Mouse (Mus musculus): ENCODE results near the gene Slc18a3. TPM values are rescaled to one million over a fixed set of nuclear protein-coding genes. Genes with fewer than 3 reads are reported as not detected.

Gene Slc18a3
- 1.5 and 2.0 TPM in 2 replicates for polyA plus RNA-seq (2012; rRNA removed)

GRCm38 (mm10) chr14:32464601-32465505 lies at the start of gene Slc18a3:
Gene Slc18a3, minus strand, starts transcription at chr14:32464850.

GRCm38 (mm10) chr14:32513336-32514032 lies 48.8 kb upstream of the Slc18a3 start, which contains the start of gene Ercc6:
Gene Ercc6, plus strand, starts transcription at chr14:32513521.

GRCm38 (mm10) chr14:32465889-32466288 lies 1.2 kb upstream of the Slc18a3 start, which contains the start of gene Chat:
Gene Chat, minus strand, starts transcription at chr14:32465989.

Other genes with a start within 250 kb of the Slc18a3 start
- gene Ogdhl, start 142.8 kb downstream of the Slc18a3 start, polyA plus RNA-seq (2012; rRNA removed), result 25.0 and 26.9 TPM in 2 replicates
- gene 1700024G13Rik, start 76.5 kb downstream of the Slc18a3 start, polyA plus RNA-seq (2012; rRNA removed), result 0.32 and 0.72 TPM in 2 replicates
- 0.95 and 0.96 TPM in 2 replicates for gene Chat, start 1.1 kb upstream of the Slc18a3 start, polyA plus RNA-seq (2012; rRNA removed)
- gene Ercc6, start 48.7 kb upstream of the Slc18a3 start, polyA plus RNA-seq (2012; rRNA removed), result 13.0 and 13.4 TPM in 2 replicates
- gene Prrxl1, start 134.6 kb upstream of the Slc18a3 start, polyA plus RNA-seq (2012; rRNA removed), result 0.51 and 2.2 TPM in 2 replicates
- 0.01 and 0.13 TPM in 2 replicates for gene 3425401B19Rik, start 220.4 kb upstream of the Slc18a3 start, polyA plus RNA-seq (2012; rRNA removed)

Measured in central nervous system, embryonic 18 days (tissue).